Mouse (Mus musculus): Measurements from ENCODE around the gene Lmf1. TPM values are rescaled to one million over a fixed set of nuclear protein-coding genes. Genes with fewer than 3 reads are reported as not detected.

Gene Lmf1
- total RNA-seq (2023): 8.7 and 10.5 TPM in 2 replicates

GRCm38 (mm10) chr17:25578920-25579319 is at the start of gene Lmf1:
Gene Lmf1, plus strand, starts transcription at chr17:25579085.

GRCm38 (mm10) chr17:25570648-25571452 is 8.0 kb upstream of the Lmf1 start, which contains the start of gene Sox8:
Gene Sox8, minus strand, starts transcription at chr17:25570686.

Other genes with a start within 250 kb of the Lmf1 start
- not detected in 2 replicates for gene Tpsab1, start 233.5 kb upstream of the Lmf1 start, total RNA-seq (2023)
- not detected in 2 replicates for gene Tpsb2, start 212.8 kb upstream of the Lmf1 start, total RNA-seq (2023)
- gene Tpsg1, start 209.8 kb upstream of the Lmf1 start, total RNA-seq (2023): not detected in 2 replicates
- gene Cacna1h, start 145.3 kb upstream of the Lmf1 start, total RNA-seq (2023): 0.19 and 0.25 TPM in 2 replicates
- gene Tekt4, start 124.5 kb upstream of the Lmf1 start, total RNA-seq (2023): not detected in 2 replicates
- not detected in 2 replicates for gene Sstr5, start 81.8 kb upstream of the Lmf1 start, total RNA-seq (2023)
- not detected in 2 replicates for gene Sox8, start 8.4 kb upstream of the Lmf1 start, total RNA-seq (2023)
- gene Gng13, start 138.1 kb downstream of the Lmf1 start, total RNA-seq (2023): not detected in 2 replicates
- gene Chtf18, start 148.3 kb downstream of the Lmf1 start, total RNA-seq (2023): 9.7 and 18.7 TPM in 2 replicates
- 4.5 TPM in 2 replicates for gene Rpusd1, start 148.6 kb downstream of the Lmf1 start, total RNA-seq (2023)
- gene Mslnl, start 157.0 kb downstream of the Lmf1 start, total RNA-seq (2023): not detected in 2 replicates
- gene Msln, start 175.3 kb downstream of the Lmf1 start, total RNA-seq (2023): 0.88 TPM in 1 of 2 replicates, not detected in the other
- gene Narfl, start 194.7 kb downstream of the Lmf1 start, total RNA-seq (2023): 24.6 and 35.5 TPM in 2 replicates
- gene Haghl, start 206.6 kb downstream of the Lmf1 start, total RNA-seq (2023): 10.2 and 14.6 TPM in 2 replicates
- 0.22 TPM in 1 of 2 replicates, not detected in the other for gene Ccdc78, start 207.5 kb downstream of the Lmf1 start, total RNA-seq (2023)
- 25.4 and 34.7 TPM in 2 replicates for gene Fam173a, start 213.8 kb downstream of the Lmf1 start, total RNA-seq (2023)
- gene AC134908.4, start 216.6 kb downstream of the Lmf1 start, total RNA-seq (2023): not detected in 2 replicates
- gene Metrn, start 218.1 kb downstream of the Lmf1 start, total RNA-seq (2023): 10.9 and 16.2 TPM in 2 replicates
- 0.11 TPM in 1 of 2 replicates, not detected in the other for gene Fbxl16, start 230.0 kb downstream of the Lmf1 start, total RNA-seq (2023)
- 13.3 and 17.6 TPM in 2 replicates for gene Wdr24, start 244.5 kb downstream of the Lmf1 start, total RNA-seq (2023)
- gene Jmjd8, start 249.8 kb downstream of the Lmf1 start, total RNA-seq (2023): 7.7 and 8.2 TPM in 2 replicates